Mouse (Mus musculus) C2C12 (cell line): ENCODE results near the gene Tac1. TPM values are rescaled to one million over a fixed set of nuclear protein-coding genes. Genes with fewer than 3 reads are reported as not detected.
"Not testable (repeated sequence)": the region's sequence is repeated elsewhere in the genome, so short reads cannot be mapped to it uniquely, and the experiment has no call there.

ENCODE experiments used
- H3K27me3 ChIP-seq: one replicate; pipeline ENCODE4 v1.6.1; 2011; ENCODE audit not compliant: control insufficient read depth, insufficient read depth, insufficient read length
- H3K36me3 ChIP-seq: one replicate; pipeline ENCODE4 v1.6.1; 2011; ENCODE audit not compliant: control insufficient read depth, insufficient read depth
- H3K4me3 ChIP-seq: one replicate; pipeline ENCODE4 v1.5.1; 2011; ENCODE audit warnings: mild to moderate bottlenecking, control low read depth; ENCODE audit not compliant: poor library complexity, insufficient read depth, severe bottlenecking
- H3K79me2 ChIP-seq: one replicate; pipeline ENCODE4 v1.6.1; 2011; ENCODE audit not compliant: control insufficient read depth, insufficient read depth
- H3K79me3 ChIP-seq: one replicate; pipeline ENCODE4 v1.6.1; 2011; ENCODE audit warnings: low read depth, control low read depth
- H3ac ChIP-seq: one replicate; pipeline ENCODE3; 2011; ENCODE audit warnings: low read depth; ENCODE audit not compliant: control insufficient read depth, insufficient read length
- CEBPB ChIP-seq: IDR thresholded peaks from one replicate; pipeline ENCODE4 v1.6.1; 2011; ENCODE audit warnings: low read depth, mild to moderate bottlenecking, control low read depth, moderate library complexity
- CTCF ChIP-seq: IDR thresholded peaks from one replicate; pipeline ENCODE4 v1.5.1; 2011; ENCODE audit not compliant: control insufficient read depth, insufficient read depth, insufficient read length
- FOSL1 ChIP-seq: IDR thresholded peaks from one replicate; pipeline ENCODE4 v1.8.0; 2011; ENCODE audit warnings: mild to moderate bottlenecking, low read length; ENCODE audit not compliant: poor library complexity, insufficient read depth, severe bottlenecking
- MAX ChIP-seq: IDR thresholded peaks from one replicate; pipeline ENCODE4 v1.6.1; 2011; ENCODE audit warnings: mild to moderate bottlenecking, control low read depth
- MYOD1 ChIP-seq: IDR thresholded peaks from one replicate; pipeline ENCODE4 v1.6.1; 2011; ENCODE audit warnings: low read depth; ENCODE audit not compliant: control insufficient read depth, insufficient read length
- MYOG ChIP-seq: IDR thresholded peaks from one replicate; pipeline ENCODE4 v1.6.1; 2011; ENCODE audit not compliant: control insufficient read depth, insufficient read length; ENCODE audit errors: extremely low read depth
- USF1 ChIP-seq: IDR thresholded peaks from one replicate; pipeline ENCODE4 v1.6.1; 2011; ENCODE audit warnings: low read depth, mild to moderate bottlenecking, control low read depth, moderate library complexity
- long read RNA-seq, 2 experiments: library from polyadenylated mRNA; unstranded; transcript quantifications; one replicate each; pipeline ENCODE4 v2.0.0; 2019 to 2020
- polyA plus RNA-seq: library from polyadenylated mRNA; unstranded; fragments of >200 nt; fragmentation: generic; extraction: Trizol; gene quantifications from one replicate; pipeline ENCODE4 v1.2.1, GENCODE M21; 2012; ENCODE audit warnings: missing spikeins

Tac1 gene
- polyA plus RNA-seq, result not detected
- long read RNA-seq, experiment 1, result 0 reads
- long read RNA-seq, experiment 2, result 0 reads

- no peaks in the 10 kb centered on the region for H3K79me3 ChIP-seq
- no peak within 1 kb of the TSS for H3ac ChIP-seq
- peaks cover 30% of the 10 kb centered on the region for H3K27me3 ChIP-seq
- TF ChIP-seq USF1 (no peak), CTCF (no peak), MYOD1 (no peak), FOSL1 (no peak), MAX (no peak), MYOG (no peak), CEBPB (no peak)
- H3K4me3 ChIP-seq, result no peak within 1 kb of the TSS
- no peaks in the 10 kb centered on the region for H3K36me3 ChIP-seq
- H3K79me2 ChIP-seq, result no peaks in the 10 kb centered on the region
Measured at GRCm38 (mm10) chr6:7554829-7555391, at the start of gene Tac1. Gene Tac1 (plus strand): TSS chr6:7554879.

GRCm38 (mm10) chr6:7543511-7543910 lies 11.2 kb upstream of the Tac1 start:
- not testable (repeated sequence) for H3K4me3 ChIP-seq, H3K36me3 ChIP-seq, H3ac ChIP-seq, H3K79me3 ChIP-seq, H3K27me3 ChIP-seq, H3K79me2 ChIP-seq

- H3K4me3 ChIP-seq, result no peak overlapping the region
Measured at GRCm38 (mm10) chr6:7555688-7556476, 1.2 kb downstream of the Tac1 start.

GRCm38 (mm10) chr6:7558164-7558563 lies 3.5 kb downstream of the Tac1 start:
- H3K79me2 ChIP-seq, result no peaks in the 10 kb centered on the region
- TF ChIP-seq MYOG (no peak), MYOD1 (no peak), FOSL1 (no peak), MAX (no peak), USF1 (no peak), CEBPB (no peak), CTCF (no peak)
- no peak overlapping the region for H3ac ChIP-seq
- H3K36me3 ChIP-seq, result no peaks in the 10 kb centered on the region
- H3K27me3 ChIP-seq, result peaks cover 30% of the 10 kb centered on the region
- no peaks in the 10 kb centered on the region for H3K79me3 ChIP-seq
- H3K4me3 ChIP-seq, result no peak overlapping the region

More at GRCm38 (mm10) chr6:7555688-7556476, 1.2 kb downstream of the Tac1 start:
- TF ChIP-seq MAX (no peak), FOSL1 (no peak), MYOD1 (no peak), CTCF (no peak), CEBPB (no peak), MYOG (no peak), USF1 (no peak)
- Histone ChIP-seq H3ac (no peak overlapping the region), H3K27me3 (peaks cover 30% of the 10 kb centered on the region), H3K79me3 (no peaks in the 10 kb centered on the region), H3K79me2 (no peaks in the 10 kb centered on the region), H3K36me3 (no peaks in the 10 kb centered on the region)

- Histone ChIP-seq H3K27me3 (no peaks in the 10 kb centered on the region), H3K79me3 (no peaks in the 10 kb centered on the region), H3ac (no peak overlapping the region), H3K79me2 (no peaks in the 10 kb centered on the region), H3K4me3 (no peak overlapping the region), H3K36me3 (no peaks in the 10 kb centered on the region)
- no peak for TF ChIP-seq CEBPB
- no peak for TF ChIP-seq USF1
- TF ChIP-seq MYOG, result no peak
- no peak for TF ChIP-seq FOSL1
- TF ChIP-seq CTCF, result no peak
Measured at GRCm38 (mm10) chr6:7562524-7562923, 7.8 kb downstream of the Tac1 start.

- H3K79me2 ChIP-seq, result no peaks in the 10 kb centered on the region
- H3K79me3 ChIP-seq, result no peaks in the 10 kb centered on the region
- no peaks in the 10 kb centered on the region for H3K27me3 ChIP-seq
- no peak overlapping the region for H3K4me3 ChIP-seq
- no peak overlapping the region for H3ac ChIP-seq
- TF ChIP-seq FOSL1, result no peak
- no peak for TF ChIP-seq MYOD1
- TF ChIP-seq CEBPB, result no peak
- TF ChIP-seq MAX, result no peak
- no peak for TF ChIP-seq CTCF
- TF ChIP-seq USF1, result no peak
- no peak for TF ChIP-seq MYOG
- H3K36me3 ChIP-seq, result no peaks in the 10 kb centered on the region
Measured at GRCm38 (mm10) chr6:7564537-7564936, 9.9 kb downstream of the Tac1 start.
